Mouse (Mus musculus) regulatory T cell (primary cell): ENCODE data around the gene Eif2ak3.

Experiments used
- in situ Hi-C: fragments of 300-600 bp; cut with MboI, MseI; formaldehyde crosslinking; loops from one replicate; pipeline ENCODE4 v1.15.1; 2025; ENCODE audit warnings: high pct_unique_total_duplicates

Gene Eif2ak3

DNA sequence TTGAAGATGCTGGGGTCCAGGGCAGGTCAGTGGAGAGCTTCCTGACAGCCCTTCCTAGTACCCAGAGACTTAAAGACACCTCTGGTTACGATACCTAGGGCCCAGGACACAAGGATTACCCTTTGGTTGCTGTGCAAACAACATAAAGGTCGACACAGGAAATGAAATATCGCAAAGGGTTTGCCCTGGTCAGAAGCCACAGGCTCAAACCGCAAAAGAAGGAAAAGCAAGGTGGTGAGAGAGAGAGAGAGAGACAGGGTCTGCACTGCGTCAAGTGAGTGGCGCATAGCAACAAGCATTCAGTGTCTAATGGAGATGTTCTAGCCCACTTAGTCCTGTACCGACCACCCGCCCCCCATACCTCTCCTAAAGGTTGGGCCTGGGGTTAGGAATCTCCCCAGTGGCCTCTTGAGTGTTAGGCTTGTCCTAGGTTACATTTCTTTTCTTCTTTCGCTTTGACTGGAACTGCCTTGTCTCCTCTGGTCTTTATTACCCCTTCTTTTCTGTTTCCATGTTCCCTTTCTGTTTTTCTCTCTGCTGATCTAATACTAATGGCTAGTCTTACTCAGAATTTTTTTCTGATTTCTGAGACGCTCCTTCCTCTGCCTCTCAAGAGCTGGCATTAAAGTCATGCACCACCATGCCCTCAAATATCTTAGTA, 13.0 kb upstream of the Eif2ak3 start:
- in situ Hi-C loops, result no loop called here

DNA sequence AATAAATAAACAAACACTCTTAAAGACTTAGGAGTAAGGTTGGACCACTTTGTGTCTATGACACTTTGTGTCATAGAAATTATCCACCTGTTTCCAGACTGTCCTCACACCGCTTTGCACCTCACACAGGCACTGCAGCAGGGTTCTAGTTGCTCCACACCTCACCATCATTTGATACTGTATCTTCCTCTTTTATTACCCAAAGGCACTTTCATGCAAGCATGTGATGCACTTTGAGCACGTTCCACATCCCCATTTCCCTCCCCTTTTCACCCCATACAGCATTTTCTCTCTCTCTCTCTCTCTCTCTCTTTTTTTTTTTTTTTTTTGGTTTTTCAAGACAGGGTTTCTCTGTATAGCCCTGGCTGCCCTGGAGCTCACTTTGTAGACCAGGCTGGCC, 7.0 kb upstream of the Eif2ak3 start:
- in situ Hi-C loops, result no loop called here

DNA sequence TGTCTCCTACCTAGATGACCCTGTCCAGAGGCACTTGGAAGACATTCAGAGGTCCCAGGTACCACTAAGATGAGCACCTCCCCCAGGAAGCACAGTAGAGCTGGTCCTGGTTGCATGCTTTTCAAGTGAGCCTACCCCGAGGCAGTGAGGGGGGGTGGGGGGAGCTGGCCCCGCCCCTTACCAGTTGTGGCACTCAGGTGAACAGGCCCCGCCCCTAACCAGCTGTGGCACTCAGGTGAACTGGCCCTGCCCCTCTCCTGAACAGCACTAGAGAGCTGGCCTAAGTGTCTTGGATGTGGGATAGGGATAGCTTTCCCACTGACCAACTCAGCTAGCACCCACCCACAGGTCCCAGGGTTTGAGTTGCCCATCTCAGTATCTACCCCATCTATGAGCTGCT, 5.8 kb upstream of the Eif2ak3 start:
- in situ Hi-C loops, result no loop called here

GRCm38 (mm10) chr6:70840281-70840680, 4.0 kb upstream of the Eif2ak3 start:
- in situ Hi-C loops, result no loop called here

GRCm38 (mm10) chr6:70842991-70843390, 1.3 kb upstream of the Eif2ak3 start:
- in situ Hi-C loops, result no loop called here

DNA sequence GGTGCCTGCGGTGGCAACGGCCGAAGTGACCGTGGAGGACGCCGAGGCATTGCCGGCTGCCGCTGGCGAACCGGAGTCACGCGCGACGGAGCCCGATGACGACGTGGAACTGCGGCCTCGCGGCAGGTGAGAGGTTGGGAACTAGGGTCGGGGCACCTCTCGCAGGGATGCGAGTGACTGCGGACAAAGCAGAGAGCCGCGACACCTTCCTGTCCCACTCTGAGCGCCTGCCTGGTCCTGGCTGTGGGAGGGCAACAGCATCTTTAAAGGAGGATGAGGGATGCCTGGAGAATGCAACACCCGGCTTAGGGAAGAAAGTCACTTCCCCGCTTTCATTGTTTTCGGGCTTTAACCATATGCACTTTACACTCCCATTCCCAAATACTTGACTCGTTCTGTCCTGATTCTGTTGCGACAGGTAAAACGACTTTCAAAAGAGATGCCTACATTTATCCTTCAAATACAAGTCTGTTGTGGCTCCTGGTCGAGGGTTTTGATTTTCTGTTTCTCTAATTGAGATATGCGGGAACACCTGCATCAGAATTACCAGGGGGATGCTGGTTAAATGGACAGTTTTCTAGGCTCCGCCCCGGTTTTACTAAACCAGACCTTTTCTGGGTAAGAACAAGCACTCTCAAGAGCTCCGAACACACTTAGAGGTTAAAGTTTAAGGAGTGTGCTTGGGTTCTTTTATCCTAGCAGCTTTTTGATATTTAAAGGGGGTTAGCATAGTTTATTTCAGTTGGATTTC, 756 bp downstream of the Eif2ak3 start:
- in situ Hi-C loops, result no loop called here

- in situ Hi-C loops, result no loop called here
These were observed 3.1 kb downstream of the Eif2ak3 start for GRCm38 (mm10) chr6:70847386-70847785.

DNA sequence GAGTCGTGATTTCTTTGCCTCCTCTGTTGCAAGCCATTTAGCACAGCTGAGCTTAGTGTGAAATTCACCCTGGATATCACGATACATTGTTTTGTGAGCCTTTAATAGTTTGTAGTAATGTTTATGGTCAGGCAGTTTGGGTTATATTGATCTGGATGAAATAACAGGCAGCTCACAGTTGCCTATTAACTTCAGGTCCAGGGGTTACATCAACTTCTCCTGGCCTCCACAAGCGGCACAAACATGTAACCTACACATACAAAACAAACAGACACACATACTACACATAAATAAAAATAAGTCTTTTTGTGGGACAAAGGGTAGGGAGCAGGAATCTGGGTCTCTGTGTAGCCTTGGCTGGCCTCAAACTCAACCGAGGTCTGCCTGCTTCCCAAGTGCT, 9.1 kb downstream of the Eif2ak3 start:
- in situ Hi-C loops, result no loop called here

DNA sequence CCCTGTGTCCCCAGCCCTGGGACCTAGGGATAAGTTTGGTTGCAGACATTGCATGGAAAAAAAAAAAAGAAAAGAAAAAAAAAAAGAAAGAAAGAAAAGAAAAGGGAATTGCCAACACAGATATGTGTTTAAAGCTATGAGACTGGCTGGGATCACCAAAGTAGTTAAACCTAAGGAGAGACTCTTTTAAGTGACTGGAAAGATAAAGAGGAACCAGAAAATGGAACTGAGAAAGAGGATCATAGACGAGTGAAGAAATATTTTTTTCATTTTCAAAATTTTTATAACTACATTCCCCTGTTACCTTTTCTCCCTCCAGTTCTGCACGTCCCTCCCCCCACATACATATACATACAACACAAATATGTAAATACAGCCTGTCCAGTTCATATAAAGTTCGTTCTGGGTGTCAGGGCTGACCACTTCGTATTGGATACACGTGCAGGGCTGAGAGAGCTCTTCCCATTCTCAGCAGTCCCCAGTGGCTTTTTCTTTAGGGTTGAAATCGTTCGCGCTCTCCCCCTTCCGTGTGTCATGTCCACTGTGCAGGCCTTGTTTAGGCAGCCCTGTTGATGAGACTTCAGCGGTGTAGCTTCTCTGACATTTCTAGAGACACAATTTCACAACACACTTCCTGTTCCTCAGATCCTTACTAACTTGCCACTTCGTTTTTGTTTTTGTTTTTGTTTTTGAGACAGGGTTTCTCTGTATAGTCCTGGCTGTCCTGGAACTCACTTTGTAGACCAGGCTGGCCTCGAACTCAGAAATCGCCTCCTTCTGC, 11.4 kb downstream of the Eif2ak3 start:
- in situ Hi-C loops, result no loop called here

GRCm38 (mm10) chr6:70862726-70863125, 18.4 kb downstream of the Eif2ak3 start:
- in situ Hi-C loops, result no loop called here

- in situ Hi-C loops, result no loop called here
These were observed 20.0 kb downstream of the Eif2ak3 start for GRCm38 (mm10) chr6:70864285-70864684.

GRCm38 (mm10) chr6:70866761-70867160, 22.4 kb downstream of the Eif2ak3 start:
- in situ Hi-C loops, result no loop called here

DNA sequence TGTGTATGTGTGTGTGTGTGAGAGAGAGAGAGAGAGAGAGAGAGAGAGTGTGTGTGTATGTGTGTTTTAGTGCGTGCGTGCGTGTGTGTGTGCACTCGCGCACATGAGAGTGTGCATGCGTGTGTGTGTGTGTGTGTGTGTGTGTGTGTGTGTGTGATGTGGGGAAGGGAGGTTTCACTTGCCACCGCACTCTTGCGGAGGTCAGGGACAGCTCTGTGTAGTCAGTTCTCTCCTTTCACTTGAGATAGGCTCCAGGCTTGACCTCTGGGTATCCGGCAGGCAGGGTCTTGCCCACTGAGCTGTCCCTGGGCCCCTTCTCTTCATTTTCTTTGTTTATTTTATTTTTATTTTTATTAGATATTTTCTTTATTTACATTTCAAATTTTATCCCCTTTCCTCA, 23.0 kb downstream of the Eif2ak3 start:
- in situ Hi-C loops, result no loop called here

DNA sequence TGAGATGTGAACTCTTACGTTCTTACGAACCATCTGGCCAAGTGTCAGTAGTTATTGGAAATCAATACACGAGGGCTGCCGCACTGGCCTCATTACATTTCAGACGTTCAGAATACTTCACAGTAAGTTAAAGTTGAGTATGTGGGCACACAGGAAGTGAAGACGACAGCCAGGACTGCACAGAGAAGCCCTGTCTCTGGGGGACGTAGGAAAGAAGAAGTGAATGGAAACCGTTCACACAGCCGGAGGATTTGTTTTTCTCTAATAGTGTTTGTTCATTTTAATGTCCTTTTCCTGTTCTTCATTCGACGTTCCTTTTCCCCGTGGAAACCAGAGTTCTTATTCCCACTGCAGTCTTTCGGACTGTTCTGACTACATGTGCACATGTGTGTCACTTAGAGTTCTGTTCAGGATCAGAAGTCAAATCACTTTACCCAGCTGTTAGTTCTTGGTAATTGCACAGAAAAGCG, 27.2 kb downstream of the Eif2ak3 start:
- in situ Hi-C loops, result no loop called here

- in situ Hi-C loops, result no loop called here
These were observed 27.8 kb downstream of the Eif2ak3 start for GRCm38 (mm10) chr6:70872128-70872527.

- in situ Hi-C loops, result no loop called here
These were observed 28.3 kb downstream of the Eif2ak3 start for GRCm38 (mm10) chr6:70872570-70872969.

GRCm38 (mm10) chr6:70874035-70874775, 29.9 kb downstream of the Eif2ak3 start:
- in situ Hi-C loops, result no loop called here

- in situ Hi-C loops, result no loop called here
These were observed 30.7 kb downstream of the Eif2ak3 start for GRCm38 (mm10) chr6:70875017-70875416.

DNA sequence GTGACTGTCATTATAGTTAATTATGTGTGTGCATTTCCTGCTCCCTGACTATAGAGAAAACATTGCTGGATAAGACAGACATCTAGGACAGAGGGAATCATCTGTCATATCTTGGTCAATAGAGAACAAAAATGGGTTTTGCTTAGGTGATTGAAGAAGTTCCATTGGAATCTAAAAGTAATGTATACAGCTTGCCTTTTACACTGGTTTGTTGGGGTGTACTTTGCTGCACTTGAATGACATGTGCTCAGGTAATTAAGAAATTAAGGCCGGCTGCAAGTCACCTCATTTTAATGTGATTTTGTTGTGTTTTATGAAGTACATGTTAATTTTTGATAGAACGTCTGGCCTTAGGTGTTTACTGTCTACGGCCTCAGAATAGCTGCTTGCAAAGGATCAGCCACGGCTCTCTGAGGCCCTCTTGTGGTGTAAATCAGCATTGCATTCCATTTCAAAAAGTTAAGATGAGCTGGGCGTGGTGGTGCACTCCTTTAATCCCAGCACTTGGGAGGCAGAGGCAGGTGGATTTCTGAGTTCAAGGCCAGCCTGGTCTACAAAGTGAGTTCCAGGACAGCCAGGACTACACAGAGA, 36.5 kb downstream of the Eif2ak3 start:
- in situ Hi-C loops, result loop anchor here (5.0 kb wide), 1 partner anchor 79 kb away; no protein-coding TSS in a partner anchor

DNA sequence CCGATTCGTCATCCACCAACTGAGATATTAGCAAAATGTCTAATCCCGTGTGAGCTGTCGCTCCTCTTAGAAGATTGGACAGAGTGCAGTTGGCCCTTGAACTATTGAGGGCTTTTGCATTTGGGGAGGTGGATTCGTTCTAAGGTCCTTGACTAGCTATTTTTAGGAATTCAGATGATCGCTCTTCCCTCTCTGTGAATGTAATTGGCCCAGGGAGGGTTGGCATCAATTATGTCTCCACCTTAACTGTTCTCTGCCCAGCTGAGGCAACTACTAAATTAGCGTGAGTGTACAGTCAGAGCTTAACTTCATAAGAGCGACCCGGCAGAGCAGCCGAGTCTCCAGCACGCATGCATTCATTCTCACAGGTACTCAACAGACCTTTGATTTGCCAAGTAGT, 43.7 kb downstream of the Eif2ak3 start:
- in situ Hi-C loops, result no loop called here

DNA sequence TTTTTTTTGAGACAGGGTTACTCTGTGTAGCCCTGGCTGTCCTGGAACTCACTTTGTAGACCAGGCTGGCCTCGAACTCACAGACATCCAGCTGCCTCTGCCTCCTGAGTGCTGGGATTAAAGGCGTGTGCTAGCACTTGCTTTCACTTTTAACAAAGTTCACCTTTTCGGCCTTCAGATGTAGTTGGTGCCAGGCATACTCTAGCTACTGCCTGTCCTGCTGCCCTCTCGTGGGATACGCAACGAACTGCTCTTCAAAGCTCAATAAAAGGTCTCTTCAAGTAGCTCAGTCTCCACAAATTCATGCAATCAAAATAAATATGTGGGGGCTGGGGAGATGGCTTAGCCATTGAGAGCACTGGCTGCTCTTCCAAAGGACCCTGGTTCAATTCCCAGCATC, 53.9 kb downstream of the Eif2ak3 start:
- in situ Hi-C loops, result no loop called here
